Mouse (Mus musculus) heart, postnatal 25 days (tissue): Measurements from ENCODE around the gene Fam168a. TPM values are rescaled to one million over a fixed set of nuclear protein-coding genes. Genes with fewer than 3 reads are reported as not detected.

Experiments
- DNase-seq: peaks from one replicate; pipeline ENCODE4 v3.0.0; 2022; ENCODE audit warnings: low spot score
- intact Hi-C: fragments of 180-260 bp; cut with DNase I; formaldehyde crosslinking; loops from one replicate; pipeline ENCODE4 v1.15.1; 2025
- total RNA-seq, 2 experiments: library from RNA; stranded (reverse); gene quantifications; 2 replicates each; pipeline ENCODE4 v1.2.3; 2021

Fam168a gene
- total RNA-seq, 2 experiments from 2014 or later, result 39.2 to 44.9 TPM

DNA sequence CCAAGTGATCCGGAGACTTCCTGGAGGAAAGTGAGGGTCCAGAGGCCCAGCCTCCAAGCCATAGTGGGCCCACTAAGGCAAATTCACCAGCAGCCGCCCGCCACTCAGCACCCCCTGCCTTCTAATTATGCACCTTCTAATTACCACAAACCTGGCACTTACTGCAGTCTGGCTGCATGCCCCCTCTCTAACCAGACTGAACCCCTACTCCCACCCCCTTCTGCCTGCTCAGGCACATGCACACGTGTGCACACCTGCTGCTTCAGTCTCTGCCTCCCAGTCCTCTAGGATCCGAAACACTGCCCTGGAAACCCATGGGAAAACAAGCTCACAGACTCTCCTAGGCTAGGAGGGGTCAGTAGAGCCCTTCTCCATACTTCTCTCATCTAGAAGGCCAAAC is 148.4 kb downstream of the Fam168a start:
- intact Hi-C loops, result no loop called here

DNA sequence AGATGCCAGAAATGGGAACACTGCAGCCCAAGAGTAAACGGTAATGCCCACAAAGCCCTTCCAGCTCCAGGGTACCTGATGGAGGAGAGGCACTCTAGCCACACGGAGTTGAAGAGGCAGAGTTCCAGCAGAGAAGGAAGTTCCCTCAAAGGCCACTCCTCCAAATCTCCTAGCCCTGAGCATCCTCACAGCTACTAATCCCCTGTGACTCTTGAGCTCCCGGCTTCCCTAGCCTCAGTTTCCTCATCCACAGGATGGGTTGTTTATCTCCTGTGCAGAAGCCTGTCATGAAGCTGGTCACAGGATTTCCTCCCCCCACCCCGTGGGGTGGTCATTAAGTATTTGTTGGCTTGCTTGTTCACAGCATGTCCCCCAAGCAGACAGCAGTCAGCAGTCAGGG is 148.9 kb downstream of the Fam168a start:
- intact Hi-C loops, result no loop called here
- no peak for DNase-seq

More for the DNA sequence above, 148.4 kb downstream of the Fam168a start:
- no peak for DNase-seq

DNA sequence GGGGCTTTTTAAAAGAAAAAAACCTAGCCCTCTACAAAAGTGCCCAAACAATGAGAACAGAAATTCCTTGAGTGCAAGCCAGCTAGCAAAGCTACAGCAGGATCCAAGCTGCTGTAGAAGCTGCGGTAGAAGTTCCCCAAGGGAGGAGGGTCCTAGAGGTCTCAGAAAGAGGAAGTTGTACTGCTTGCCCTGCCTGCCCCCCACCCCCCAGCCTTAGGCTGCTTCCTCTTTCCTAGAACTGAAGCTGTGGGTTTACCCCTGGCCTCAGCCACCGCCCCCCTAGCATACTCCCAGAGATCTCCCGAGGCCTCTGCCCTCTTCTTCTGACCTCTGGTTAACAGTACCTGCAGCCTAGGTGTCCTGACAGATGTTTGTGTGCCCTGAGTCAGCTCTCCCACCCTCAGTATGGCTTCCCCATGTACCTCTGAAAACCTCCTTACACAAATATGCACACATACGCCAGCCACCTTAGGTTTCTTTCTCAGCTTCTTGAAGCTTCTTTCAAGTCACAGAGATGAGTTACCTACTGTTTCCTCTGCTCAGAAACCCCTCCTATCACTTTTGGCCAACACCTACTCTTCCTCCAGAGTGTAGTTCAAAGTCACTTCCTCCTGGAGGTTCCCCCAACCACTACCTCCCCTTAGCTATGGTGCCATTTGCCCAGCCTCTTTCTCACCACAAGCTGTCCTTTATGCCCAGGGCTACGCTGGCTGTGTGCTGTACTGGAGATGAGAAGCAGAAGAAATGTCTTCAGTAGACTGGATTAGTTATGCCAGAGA is 149.5 kb downstream of the Fam168a start:
- no peak for DNase-seq
- intact Hi-C loops, result no loop called here

DNA sequence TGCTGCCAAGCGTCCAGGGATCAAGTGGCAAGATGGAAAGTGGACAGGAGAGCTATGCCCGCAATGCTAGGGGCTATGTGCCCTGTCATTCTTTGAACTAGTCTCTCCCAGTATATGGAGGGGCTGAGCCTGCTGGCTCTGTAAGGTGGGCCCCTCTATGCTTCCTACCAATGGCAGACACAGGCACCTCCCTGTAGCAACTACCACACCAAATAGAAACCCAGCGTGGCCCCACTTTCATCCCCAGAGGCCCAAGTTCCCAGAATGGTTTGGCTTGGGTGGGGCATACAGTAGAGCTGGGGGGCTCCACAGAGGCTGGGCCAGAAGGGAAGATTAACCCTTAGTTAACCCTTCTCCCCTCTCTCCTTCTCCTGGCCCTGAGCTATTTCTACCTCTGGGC is 154.0 kb downstream of the Fam168a start:
- intact Hi-C loops, result no loop called here
- no peak for DNase-seq

DNA sequence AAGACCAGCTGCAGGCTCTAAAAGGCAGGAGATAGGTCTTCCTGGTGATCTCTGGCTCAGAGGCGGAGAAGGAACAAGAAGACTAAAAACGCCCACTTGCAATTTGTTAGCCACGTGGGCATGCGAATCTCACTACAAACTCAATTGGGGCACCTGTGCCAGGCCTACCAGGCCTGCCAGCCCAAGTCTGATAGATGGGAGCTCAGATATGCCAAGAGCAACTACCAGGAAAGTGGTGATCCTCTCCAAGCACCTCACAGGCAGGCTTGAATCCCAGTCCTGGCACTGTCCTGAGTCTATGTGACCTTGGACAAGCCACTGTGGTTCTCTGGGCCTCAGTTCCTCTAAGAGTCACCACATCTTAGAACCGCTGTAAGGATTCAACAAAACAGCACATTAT is 154.8 kb downstream of the Fam168a start:
- intact Hi-C loops, result no loop called here

DNA sequence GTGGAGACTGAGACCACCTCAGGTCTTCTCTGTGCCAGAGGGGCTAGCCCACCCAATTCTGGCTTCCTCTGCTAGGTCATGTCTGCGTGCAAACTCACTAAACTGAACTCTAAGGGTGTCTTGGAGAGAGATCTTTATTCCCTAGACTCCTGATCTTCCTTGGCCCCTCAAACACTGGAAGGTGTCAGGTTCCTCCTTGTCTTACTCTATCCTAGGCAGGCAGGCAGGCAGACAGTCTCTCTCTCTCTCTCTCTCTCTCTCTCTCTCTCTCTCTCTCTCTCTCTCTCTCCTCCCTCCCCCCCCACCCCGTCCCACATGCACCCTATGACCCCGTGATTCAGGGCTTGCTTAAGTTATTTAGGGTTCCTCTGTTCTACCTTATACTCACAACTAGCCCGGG is 155.9 kb downstream of the Fam168a start:
- DNase-seq, result no peak
- intact Hi-C loops, result no loop called here

More for the DNA sequence above, 154.8 kb downstream of the Fam168a start:
- no peak for DNase-seq

DNA sequence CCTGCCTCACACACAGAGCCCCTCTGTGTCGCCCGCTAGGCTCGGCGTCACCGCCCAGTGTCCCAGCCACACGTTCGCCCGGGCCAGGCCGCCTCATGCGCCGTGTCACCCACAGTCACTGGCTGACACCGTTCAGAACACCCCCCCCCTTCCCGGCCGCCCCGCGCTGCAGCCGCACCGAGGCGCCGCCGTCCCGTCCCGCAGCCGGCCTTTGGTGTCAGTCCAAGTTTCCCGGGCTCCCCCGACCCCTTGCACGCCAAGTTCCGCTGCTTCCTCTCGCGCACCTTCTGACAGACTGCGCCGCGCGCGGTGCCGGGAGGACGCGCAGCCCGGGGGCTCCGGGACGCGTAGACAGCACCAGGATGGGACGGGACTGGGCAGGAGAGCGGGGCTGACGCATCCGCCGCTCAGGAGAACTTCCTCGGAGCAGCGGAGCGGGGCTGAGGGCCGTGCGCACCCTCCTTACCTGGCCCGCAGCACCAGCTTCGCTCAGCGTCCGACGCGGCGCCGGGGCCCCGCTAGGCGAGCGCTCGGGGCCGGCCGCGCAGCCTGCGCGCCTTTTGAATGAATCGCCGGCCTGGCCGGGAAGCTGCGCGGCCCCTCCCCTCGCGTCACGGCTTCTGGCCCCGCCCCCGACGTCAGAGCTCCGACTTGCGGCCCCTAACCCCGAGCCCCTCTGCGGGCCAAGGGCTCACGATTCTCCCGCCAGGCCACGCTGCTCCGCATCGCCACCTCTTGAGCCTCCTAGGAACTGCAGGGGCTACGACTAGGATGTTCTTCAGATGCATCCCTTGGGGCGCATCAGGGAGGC is 156.6 kb downstream of the Fam168a start, which contains the start of gene Relt:
Gene Relt, minus strand, starts transcription at position 619 of the 811 bp plus-strand sequence.
- intact Hi-C loops, result no loop called here

DNA sequence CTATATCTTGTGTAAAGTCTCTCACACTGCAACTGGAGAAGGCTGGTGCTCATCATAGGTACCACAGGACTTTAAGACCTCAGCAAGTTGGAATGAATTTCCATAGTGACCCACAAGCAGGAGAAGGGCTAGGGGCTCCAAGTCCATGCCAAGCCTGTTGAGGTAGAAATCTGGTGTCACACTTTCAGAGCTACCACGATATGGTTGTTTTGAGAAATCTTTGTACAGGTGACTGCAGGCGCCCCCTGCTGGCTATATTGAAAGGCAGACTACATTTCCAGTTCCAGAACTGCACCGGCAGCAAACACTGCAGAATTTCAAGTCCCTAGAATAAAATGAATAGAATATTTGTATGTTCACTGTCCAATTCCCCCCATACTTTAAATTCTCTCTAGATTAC is 160.2 kb downstream of the Fam168a start:
- no peak for DNase-seq
- intact Hi-C loops, result loop anchor here (1.0 kb wide), 1 partner anchor 17 kb away; no protein-coding TSS in a partner anchor

More for the DNA sequence above, 156.6 kb downstream of the Fam168a start, which contains the start of gene Relt:
- DNase-seq, result peak; percentile 87

DNA sequence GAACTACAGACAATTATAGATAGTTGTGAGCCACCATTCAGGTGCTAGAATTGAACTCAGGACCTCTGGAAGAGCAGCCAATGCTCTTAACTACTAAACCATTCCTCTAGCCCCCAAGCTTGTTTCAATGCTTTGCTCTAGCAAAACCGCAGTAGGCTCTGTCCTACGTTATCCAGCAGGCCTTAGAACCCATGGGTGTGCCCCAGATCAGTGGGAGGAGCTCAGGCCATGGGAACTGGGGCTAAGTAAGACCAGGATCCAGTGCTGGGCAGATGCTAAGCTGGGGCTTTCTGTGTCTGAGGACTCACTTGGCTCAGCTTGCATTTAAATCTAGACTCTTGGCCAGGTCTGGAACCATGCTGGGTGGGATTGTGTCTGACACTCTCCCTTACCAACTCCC is 161.1 kb downstream of the Fam168a start:
- no peak for DNase-seq
- intact Hi-C loops, result no loop called here

DNA sequence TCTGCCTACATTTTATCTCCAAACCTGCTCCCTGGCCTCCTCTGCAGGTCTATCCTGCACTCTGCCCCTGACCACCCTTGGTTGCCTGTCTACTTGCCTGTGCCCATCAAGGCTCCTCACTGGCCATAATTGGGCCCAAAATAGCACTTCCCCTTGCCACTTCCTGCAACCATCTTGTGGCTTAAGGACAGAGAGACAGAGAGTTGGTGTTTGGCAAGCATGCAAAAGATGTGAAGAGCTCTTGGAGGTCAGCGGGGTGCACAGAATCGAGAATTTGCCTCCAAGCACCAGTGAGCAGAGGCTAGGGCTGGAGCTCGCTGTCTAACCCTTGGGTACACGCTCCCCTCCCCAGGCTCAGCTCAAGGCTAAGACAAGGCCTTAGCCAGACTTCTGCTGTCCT is 162.1 kb downstream of the Fam168a start:
- DNase-seq, result no peak
- intact Hi-C loops, result no loop called here

DNA sequence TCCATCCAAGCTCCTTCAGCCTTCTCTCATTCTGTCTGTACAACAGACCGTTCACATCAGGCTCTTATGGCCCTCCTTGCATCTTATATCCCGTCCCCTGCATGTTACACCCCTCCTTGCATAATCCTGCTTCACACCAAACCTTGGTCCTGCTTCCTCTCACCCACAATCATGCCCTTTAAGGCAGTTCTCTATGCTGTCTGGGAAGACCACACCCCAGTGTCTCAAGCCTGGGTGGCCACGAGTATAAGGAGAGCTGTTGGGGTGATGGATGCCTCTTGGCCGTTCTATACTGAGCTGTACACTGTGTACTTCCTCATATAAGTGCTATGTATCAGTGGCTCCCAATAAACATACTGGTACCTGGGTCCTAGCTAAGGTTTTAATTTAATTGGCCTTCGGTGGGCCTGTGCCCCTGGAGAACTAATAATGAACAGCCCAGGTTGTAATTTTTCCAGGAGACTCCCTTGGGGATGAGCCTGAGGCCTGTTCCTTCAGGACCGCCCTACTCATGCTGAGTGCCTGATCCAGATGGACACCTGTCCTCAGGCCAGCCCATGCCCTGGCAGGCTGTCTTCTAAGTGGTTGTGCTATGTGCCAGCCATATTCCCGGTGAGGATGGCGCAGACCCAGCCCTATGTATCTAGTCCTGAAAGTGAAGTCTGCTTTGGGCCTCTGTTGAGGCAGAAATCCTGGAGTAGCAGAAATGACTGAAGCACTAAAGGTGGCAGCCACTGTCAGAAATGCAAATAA is 163.6 kb downstream of the Fam168a start:
- DNase-seq, result no peak
- intact Hi-C loops, result no loop called here

DNA sequence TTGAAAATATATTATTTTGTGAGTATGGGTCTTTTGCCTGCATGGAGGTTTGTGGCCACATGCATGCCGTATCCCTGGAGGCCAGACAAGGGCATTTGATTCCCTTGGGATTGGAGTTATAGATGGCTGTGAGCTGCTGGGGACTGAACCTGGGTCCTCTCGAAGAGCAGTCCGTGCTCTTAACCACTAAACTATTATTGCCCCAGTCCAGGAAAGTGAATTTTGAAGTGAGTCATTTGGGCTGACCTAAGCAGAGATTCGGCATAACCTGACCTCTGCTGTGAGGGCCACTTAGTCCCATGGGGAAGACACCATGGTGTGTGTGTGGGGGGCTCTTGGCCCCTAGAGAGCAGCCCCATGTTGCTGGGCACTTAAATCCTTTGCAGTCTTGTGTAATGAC is 164.9 kb downstream of the Fam168a start:
- intact Hi-C loops, result no loop called here
- no peak for DNase-seq

DNA sequence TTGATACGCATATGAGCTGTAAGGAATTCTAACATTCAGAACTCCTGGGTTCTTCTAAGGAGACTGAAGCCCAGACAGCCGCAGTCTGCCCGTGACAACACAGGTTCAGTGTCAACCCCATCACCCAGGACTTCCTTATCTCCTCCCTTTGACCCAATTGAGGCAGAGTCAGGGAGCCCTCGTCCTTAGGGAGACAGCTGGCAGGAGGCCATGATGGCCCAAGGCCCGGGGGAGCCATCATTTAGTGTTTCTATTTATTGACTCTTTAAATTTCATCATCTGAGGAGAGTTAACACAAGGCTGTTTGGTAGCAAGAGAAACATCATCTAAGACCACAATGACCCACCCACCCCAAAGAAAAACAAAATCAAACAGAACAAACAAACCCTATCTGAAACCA is 165.5 kb downstream of the Fam168a start:
- intact Hi-C loops, result no loop called here
- no peak for DNase-seq

DNA sequence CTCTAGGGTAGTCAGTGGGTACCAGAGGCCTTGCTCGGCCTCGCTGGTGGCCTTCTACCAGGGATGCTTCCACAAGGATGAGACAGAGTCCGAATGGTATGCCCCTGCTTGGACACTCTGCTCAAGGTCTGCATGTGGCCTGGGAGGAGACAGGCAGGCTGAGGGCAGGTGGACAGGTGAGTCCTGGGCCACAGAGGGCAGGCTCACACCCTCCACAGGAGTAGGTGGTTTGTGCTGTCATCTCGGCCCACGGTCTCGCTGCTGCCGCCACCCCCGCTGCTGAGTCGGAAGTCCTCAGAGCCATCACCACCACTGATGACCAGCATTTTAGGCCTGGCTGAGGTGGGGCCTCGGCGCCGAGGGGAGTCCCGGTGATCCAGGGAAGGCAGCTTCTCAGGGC is 166.8 kb downstream of the Fam168a start:
- intact Hi-C loops, result no loop called here
- no peak for DNase-seq

DNA sequence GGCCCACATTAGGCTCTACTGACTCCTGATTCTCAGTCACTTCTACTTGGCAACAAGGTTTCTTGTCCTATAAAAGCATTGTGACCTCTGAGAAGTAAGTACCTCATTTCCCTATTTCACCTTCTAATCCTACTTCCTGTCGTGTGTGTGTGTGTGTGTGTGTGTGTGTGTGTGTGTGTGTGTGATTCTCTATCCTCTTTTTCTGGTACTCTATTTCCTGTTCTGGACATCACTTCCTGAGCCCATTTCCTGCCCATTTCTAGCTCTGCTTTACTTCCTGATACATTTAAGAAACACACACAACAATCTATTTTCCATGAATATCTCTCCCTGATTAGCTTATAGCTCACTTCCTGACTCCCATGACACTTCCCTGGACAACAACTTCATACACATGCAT is 169.4 kb downstream of the Fam168a start:
- DNase-seq, result no peak
- intact Hi-C loops, result no loop called here

DNA sequence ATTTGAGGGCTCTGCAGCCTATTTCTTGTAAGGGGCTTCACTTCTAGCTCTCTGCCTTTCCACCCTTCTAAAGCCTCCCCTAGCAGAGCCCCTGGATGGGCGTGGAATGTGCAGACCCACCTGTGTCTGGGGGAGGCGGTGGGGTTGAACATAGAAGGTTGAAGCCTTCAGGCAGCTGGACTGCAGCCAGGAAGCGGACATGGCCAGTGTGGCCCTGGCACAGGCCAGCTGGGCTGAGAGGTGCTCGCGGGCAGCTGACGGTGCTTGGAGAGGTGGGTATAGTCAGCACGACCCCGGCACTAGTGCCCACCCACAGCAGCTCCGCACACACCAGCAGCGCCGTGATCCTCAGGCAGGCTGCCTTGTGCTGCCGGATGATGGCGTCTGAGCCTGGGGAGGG is 169.9 kb downstream of the Fam168a start:
- intact Hi-C loops, result no loop called here
- no peak for DNase-seq

DNA sequence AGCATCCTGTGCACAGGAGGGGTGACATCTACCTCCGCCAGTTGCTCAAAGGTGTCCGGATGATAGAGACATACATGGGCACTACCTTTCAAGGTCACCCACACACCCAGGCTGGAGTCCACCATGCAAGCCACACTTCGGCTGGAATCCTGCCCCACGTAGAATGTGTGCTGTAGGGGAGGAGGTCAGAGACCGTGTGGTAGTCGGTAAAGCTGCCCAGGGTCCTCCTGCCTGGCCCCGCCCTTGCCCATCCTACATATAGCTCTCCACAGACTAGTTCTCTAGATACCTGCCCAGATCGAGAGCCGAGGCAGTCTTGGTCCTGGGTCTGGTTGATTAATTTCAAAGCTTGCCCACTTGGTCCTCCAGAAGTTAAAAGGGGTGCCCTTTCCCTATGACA is 170.3 kb downstream of the Fam168a start:
- intact Hi-C loops, result no loop called here
- DNase-seq, result no peak

DNA sequence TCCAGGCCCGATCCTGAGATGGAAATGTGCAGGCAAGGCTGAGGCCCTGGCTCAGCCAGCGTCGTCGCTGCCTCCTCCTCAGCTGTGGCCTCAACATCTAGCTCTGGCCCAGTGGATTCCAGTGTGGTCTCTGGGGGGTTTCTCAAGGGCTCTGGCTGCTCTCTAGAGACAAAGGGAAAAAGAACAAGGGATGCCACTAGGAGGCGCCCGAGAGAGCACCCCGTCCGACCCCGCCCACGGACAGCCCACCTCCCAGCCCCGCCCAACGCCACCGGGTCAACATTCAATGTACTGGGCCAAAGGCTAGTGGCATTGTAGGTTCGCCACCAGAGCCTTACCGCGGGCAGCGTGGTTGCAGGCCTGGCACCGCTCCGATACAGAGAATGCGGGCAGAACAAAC is 173.2 kb downstream of the Fam168a start:
- intact Hi-C loops, result no loop called here
- DNase-seq, result no peak

DNA sequence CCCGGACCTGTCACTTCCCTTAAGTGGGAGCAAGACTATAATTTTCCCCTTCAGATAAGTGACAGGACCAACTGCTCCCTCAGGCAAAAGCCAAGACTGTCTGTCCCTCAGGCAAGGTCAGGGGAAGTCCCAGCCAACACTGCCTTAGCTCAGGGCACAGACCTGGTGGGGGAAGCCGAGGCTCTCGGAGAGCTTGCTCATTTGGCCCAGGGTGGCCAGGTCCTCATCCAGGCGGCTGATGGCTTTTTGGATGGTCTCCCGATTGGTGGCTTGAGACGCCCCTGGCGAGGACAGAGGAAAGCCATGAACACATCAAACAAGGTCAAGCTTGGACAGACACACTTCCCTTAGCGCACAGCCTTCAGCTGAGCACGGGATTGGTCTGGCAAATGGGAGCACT is 175.1 kb downstream of the Fam168a start:
- no peak for DNase-seq
- intact Hi-C loops, result no loop called here

DNA sequence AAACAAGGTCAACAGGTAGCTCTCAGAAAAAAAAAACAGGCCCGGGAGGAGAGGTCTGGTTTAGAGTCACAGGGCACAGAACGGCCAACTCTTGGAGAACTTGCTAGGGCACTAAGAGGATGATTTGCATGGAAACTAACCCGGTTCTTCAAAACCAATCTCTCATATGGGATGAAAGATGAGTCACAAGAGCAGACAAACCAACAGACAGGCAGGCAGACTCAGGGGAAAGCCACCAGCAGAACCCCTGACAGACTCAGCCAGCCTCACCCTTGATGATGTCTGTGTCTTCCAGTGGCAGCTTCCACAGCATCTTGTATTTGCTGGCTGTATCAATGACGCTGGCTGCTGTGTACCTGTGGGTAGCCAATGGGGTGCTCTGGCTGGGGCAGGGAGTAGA is 175.5 kb downstream of the Fam168a start:
- intact Hi-C loops, result no loop called here
- no peak for DNase-seq

DNA sequence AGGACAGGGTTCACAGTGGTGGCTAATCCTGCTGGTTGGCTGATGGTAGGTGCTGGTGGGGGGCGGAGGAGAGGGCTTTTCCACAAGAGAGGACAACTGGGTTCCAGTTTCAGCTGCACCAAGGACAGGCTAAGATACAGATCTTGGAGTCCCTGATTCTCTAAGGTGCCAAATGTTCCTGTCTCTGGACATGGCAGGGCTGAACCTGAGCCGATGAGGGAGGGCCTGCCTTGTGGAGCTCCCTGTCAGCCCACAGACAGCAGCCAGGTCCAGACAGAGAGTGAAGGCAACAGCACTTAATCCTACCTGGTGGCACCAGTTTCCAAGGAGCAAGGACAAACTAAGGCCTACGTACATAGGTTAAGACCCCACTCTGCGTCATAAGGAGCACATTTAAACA is 178.0 kb downstream of the Fam168a start:
- intact Hi-C loops, result no loop called here
- DNase-seq, result no peak
